Mouse (Mus musculus): ENCODE measurements around the gene Gm11007.
"Not testable (repeated sequence)": the region's sequence is repeated elsewhere in the genome, so short reads cannot be mapped to it uniquely, and the experiment has no call there.

Gm11007 gene

DNA sequence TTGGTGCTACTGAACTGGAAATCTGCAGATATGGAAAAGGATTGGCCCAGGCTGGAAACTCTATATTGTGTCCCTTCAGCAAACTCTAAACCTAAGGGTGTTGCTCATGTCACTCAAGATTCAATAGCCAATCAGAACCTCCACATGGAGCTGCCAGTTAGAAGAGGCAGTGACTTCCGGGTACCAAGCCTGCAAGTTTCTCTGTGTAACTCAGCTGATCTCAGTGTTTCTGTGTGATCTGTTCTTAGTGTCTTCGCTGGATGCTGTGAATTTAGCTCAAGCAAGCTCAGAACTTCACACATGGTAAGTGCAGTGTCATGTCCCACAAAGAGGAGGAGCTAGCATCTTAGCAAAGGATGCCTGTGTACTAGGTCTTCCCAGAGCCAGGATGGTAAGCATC lies at the start of gene Gm11007:
TSS of gene Gm11007 (plus strand) at position 301 of the 400 bp plus-strand sequence.
- not testable (repeated sequence) for DNase-seq (ENCODE audit: extremely low spot score, low read depth, low spot score)

Measured in hindlimb bud, embryonic 11.5 days (tissue).